Mouse (Mus musculus): Measurements from ENCODE around the gene Ankrd33b.

DNA sequence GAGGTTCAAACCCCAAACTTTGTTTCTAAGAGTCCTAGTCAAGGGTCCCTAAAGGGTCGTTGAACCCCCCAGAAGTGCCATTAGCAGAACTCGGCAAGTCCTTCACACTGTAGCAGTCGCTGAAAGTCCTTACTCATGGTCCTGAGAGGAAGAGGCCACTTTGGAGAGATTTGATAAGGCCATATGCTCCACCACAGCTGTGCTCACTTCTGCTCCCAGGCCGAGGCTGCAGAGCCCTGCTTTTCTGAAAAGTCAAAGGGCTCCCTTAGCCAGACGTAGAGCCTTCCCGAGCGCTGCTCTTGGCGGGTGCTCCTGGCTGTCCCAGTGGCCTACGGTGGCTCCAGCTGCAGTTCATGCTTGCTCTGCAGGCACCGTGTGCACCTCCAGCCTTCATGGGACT, 94.0 kb downstream of the Ankrd33b start:
- TF ChIP-seq POLR2A (IDR thresholded peaks at IDR 0.05; ENCODE audit: extremely low read depth, insufficient read depth, low read length), result no peak
- TF ChIP-seq CTCF (IDR thresholded peaks at IDR 0.05; ENCODE audit: extremely low read depth, insufficient read depth, low read length), result no peak
